In the genomic region with DNA sequence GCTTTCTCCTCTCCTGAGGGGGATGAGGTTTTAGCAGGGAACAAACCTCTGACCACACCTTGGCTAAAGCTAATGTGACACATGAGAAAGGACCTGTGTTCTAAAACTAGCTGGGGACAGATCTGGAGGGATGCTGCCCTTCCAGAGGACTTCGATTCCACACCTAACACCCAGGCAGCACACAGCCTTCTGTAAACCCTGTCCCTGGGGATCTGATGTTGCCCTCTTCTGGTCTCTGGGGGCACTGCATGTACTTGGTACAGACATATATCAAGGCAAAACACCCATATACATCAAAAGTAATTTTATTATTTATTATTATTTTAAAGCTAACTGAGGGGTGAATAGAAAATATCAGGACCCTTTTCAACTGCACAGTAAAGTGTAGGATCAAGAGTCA, we compare ENCODE assay signal across 9 mouse cellular contexts.
DNase-seq lines count a peak whose midpoint lies in the region; ATAC-seq lines count a peak whose summit lies in the region.
"Had no signal": no experiment of that assay in that cellular context is flagged by ENCODE, and none has a peak within 500 bp of the region (broad histone marks: within the 10 kb centered on the region; RNA-seq: fewer than 3 reads in every experiment).

No protein-coding gene starts in this region.

- DNase-seq in heart, postnatal 14 days, result peak; percentile 13 to 43
- DNase-seq in thymus, postnatal 0 days (ENCODE audit: low spot score), result peak; percentile 14
- DNase-seq in thymus, adult 18-20 months, result no peak
- peak; percentile 49 for DNase-seq in embryo, embryonic 9.5 days (ENCODE audit: extremely low spot score)
- DNase-seq in layer of hippocampus, postnatal 14 days (ENCODE audit: low spot score in 2 of 2), result peak; percentile 14 to 42
- DNase-seq in right cerebral cortex, postnatal 4 days, result peak; percentile 33
- no peak for DNase-seq in cerebellum, adult 18-20 months

- no peaks in the 10 kb centered on the region for H3K27me3 ChIP-seq in heart, embryonic 11.5 days (ENCODE audit: control insufficient read depth, insufficient read depth, low read length)

- intact Hi-C loops in heart, postnatal 14 days (cut with DNase I), result loop anchor here (5.0 to 10.0 kb wide), 2 partner anchors 284 to 416 kb away; no protein-coding TSS in a partner anchor

- no peaks in the 10 kb centered on the region for H3K36me3 ChIP-seq in heart, embryonic 11.5 days (ENCODE audit: control insufficient read depth, insufficient read depth, low read length)

- no peak for ATAC-seq in heart, embryonic 11.5 days (replicated peaks; ENCODE audit: insufficient number of reproducible peaks, low FRiP score, low TSS enrichment)

- no peak overlapping the region for H3K27ac ChIP-seq in heart, embryonic 11.5 days (ENCODE audit: low read depth, low read length)

- no peaks in the 10 kb centered on the region for H3K4me1 ChIP-seq in heart, embryonic 11.5 days (ENCODE audit: control insufficient read depth, insufficient read depth, low read length)

- H3K4me3 ChIP-seq in heart, embryonic 11.5 days (ENCODE audit: low read depth, low read length), result no peak overlapping the region
- H3K4me3 ChIP-seq: myocyte had no signal

- no peak overlapping the region for H3K4me2 ChIP-seq in heart, embryonic 11.5 days

- no peak overlapping the region for H3K9ac ChIP-seq in heart, embryonic 11.5 days (ENCODE audit: low read depth, low read length)

- H3K9me3 ChIP-seq in heart, embryonic 11.5 days (replicated peaks; ENCODE audit: control insufficient read depth, low read length), result no peaks in the 10 kb centered on the region

- WGBS in heart, embryonic 11.5 days (ENCODE audit: insufficient replicate concordance), result 56% methylated on average over 1 of the region's 1 CpGs

Comparison
In these comparisons a context has a peak if more than half of its experiments do, and no peak if none do; other contexts are left out.
1. DNase-seq: peak in heart, postnatal 14 days (2 of 2), thymus, postnatal 0 days (single experiment), embryo, embryonic 9.5 days (single experiment), layer of hippocampus, postnatal 14 days (2 of 2) and right cerebral cortex, postnatal 4 days (single experiment); none in thymus, adult 18-20 months (0 of 2) and cerebellum, adult 18-20 months (0 of 2).